Mouse (Mus musculus) B cell, adult 2 months (primary cell): ENCODE data around the gene Hnrnph3.
"Not testable (repeated sequence)": the region's sequence is repeated elsewhere in the genome, so short reads cannot be mapped to it uniquely, and the experiment has no call there.

ENCODE experiments used
- DNase-seq, 2 experiments: peaks; one replicate each; pipeline ENCODE4 v3.0.0; 2022

Gene Hnrnph3

GRCm38 (mm10) chr10:63023749-63024579 lies at the start of gene Hnrnph3, which contains the start of gene Pbld2:
Hnrnph3 (minus strand) TSS chr10:63024217.
Pbld2 (plus strand) TSS chr10:63024315.
- DNase-seq: peak; percentile 99 to 100

GRCm38 (mm10) chr10:63065988-63066387 lies 42.0 kb upstream of the Hnrnph3 start:
- DNase-seq: peak; percentile 81 to 86

GRCm38 (mm10) chr10:63065561-63065960 lies 41.5 kb upstream of the Hnrnph3 start:
- peak in 1 of 2 experiments; percentile 5 for DNase-seq

- no peak for DNase-seq
These were observed 40.5 kb upstream of the Hnrnph3 start for GRCm38 (mm10) chr10:63064516-63064915.

- no peak for DNase-seq
These were observed 39.3 kb upstream of the Hnrnph3 start for GRCm38 (mm10) chr10:63063365-63063764.

GRCm38 (mm10) chr10:63062696-63063095 lies 38.7 kb upstream of the Hnrnph3 start:
- no peak for DNase-seq

GRCm38 (mm10) chr10:63061266-63061665 lies 37.2 kb upstream of the Hnrnph3 start:
- no peak for DNase-seq

- no peak for DNase-seq
These were observed 36.4 kb upstream of the Hnrnph3 start for GRCm38 (mm10) chr10:63060406-63060805.

- no peak for DNase-seq
These were observed 35.8 kb upstream of the Hnrnph3 start, which contains the start of gene Pbld1 for GRCm38 (mm10) chr10:63059862-63060261. Pbld1 (plus strand) TSS chr10:63060162.

- no peak for DNase-seq
These were observed 33.1 kb upstream of the Hnrnph3 start for GRCm38 (mm10) chr10:63056966-63057750.

GRCm38 (mm10) chr10:63054586-63054985 lies 30.6 kb upstream of the Hnrnph3 start:
- peak; percentile 25 to 32 for DNase-seq

- not testable (repeated sequence) for DNase-seq
These were observed 30.1 kb upstream of the Hnrnph3 start for GRCm38 (mm10) chr10:63054071-63054470.

GRCm38 (mm10) chr10:63053007-63053406 lies 29.0 kb upstream of the Hnrnph3 start:
- DNase-seq: no peak

- DNase-seq: no peak
These were observed 28.0 kb upstream of the Hnrnph3 start for GRCm38 (mm10) chr10:63052011-63052410.

GRCm38 (mm10) chr10:63051267-63051666 lies 27.2 kb upstream of the Hnrnph3 start:
- no peak for DNase-seq

- no peak for DNase-seq
These were observed 25.1 kb upstream of the Hnrnph3 start for GRCm38 (mm10) chr10:63049106-63049505.

GRCm38 (mm10) chr10:63047751-63048150 lies 23.7 kb upstream of the Hnrnph3 start:
- peak; percentile 18 to 24 for DNase-seq

- no peak for DNase-seq
These were observed 19.1 kb upstream of the Hnrnph3 start for GRCm38 (mm10) chr10:63043154-63043553.

GRCm38 (mm10) chr10:63039867-63040628 lies 16.0 kb upstream of the Hnrnph3 start:
- DNase-seq: no peak

- DNase-seq: no peak
These were observed 14.7 kb upstream of the Hnrnph3 start for GRCm38 (mm10) chr10:63038571-63039320.

- DNase-seq: no peak
These were observed 8.9 kb upstream of the Hnrnph3 start for GRCm38 (mm10) chr10:63032956-63033355.

- no peak for DNase-seq
These were observed 8.2 kb upstream of the Hnrnph3 start for GRCm38 (mm10) chr10:63032267-63032666.
